Mouse (Mus musculus): ENCODE data around the gene Elovl1.

DNA sequence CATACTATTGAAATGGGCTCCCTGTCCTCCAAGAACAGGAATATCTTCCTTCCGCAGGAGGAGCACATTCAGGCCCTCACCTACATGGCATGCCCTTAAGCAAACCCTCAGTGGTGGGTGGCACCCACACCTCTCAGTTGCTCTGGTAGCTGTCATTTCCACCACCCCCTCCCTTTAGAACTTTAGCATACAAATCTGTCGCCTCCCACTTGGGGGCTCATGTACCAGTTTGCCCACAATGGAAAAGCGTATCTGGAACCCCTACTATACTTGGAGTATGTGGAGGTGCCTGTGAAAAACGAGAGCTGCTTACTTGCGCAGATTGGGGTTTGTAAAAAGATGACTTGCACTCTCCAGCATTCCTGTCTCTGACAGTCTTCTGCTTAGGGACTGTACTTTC, 11.6 kb upstream of the Elovl1 start:
- TF ChIP-seq CTCF (IDR thresholded peaks at IDR 0.05): no peak
- TF ChIP-seq EP300 (IDR thresholded peaks at IDR 0.05; ENCODE audit: insufficient read depth, low read depth, low read length): no peak
